Mouse (Mus musculus) neural tube, embryonic 14.5 days (tissue): ENCODE measurements around the gene Map9. TPM values are rescaled to one million over a fixed set of nuclear protein-coding genes. Genes with fewer than 3 reads are reported as not detected.

Experiments
- polyA plus RNA-seq: library from polyadenylated mRNA; unstranded; fragments of >200 nt; fragmentation: Nextera tagmentation; extraction: Ambion mirVana; gene quantifications from 2 replicates; pipeline ENCODE4 v1.2.1, GENCODE M21; 2014

Map9 gene
- polyA plus RNA-seq, 1 experiment from 2014 or later, result 73.6 TPM

Other genes starting within 250 kb of the Map9 start
- 14.3 and 17.5 TPM in 2 replicates for gene Gucy1a1, start 212.3 kb upstream of the Map9 start, polyA plus RNA-seq
- 1.8 and 2.0 TPM in 2 replicates for gene Npy2r, start 190.0 kb downstream of the Map9 start, polyA plus RNA-seq